Mouse (Mus musculus): Measurements from ENCODE around the gene Slc9a9.
A peak's percentile ranks its signal among the peaks of the same experiment; 100 is the strongest.

Gene Slc9a9

GRCm38 (mm10) chr9:95194158-95194557 lies 524.4 kb downstream of the Slc9a9 start:
- DNase-seq (ENCODE audit: inconsistent ontology term): peak; percentile 48

- DNase-seq (ENCODE audit: inconsistent ontology term): peak; percentile 66
Measured at GRCm38 (mm10) chr9:95207661-95208060, 538.0 kb downstream of the Slc9a9 start.

GRCm38 (mm10) chr9:95208681-95209080 lies 539.0 kb downstream of the Slc9a9 start:
- no peak for DNase-seq (ENCODE audit: inconsistent ontology term)

- DNase-seq (ENCODE audit: inconsistent ontology term): no peak
Measured at GRCm38 (mm10) chr9:95220009-95220408, 550.3 kb downstream of the Slc9a9 start.

- no peak for DNase-seq (ENCODE audit: inconsistent ontology term)
Measured at GRCm38 (mm10) chr9:95221310-95221709, 551.6 kb downstream of the Slc9a9 start.

GRCm38 (mm10) chr9:95226986-95227385 lies 557.3 kb downstream of the Slc9a9 start:
- no peak for DNase-seq (ENCODE audit: inconsistent ontology term)

GRCm38 (mm10) chr9:95228123-95228522 lies 558.4 kb downstream of the Slc9a9 start:
- no peak for DNase-seq (ENCODE audit: inconsistent ontology term)

- DNase-seq (ENCODE audit: inconsistent ontology term): no peak
Measured at GRCm38 (mm10) chr9:95229147-95229546, 559.4 kb downstream of the Slc9a9 start.

- no peak for DNase-seq (ENCODE audit: inconsistent ontology term)
Measured at GRCm38 (mm10) chr9:95239900-95240299, 570.2 kb downstream of the Slc9a9 start.

GRCm38 (mm10) chr9:95242628-95243195 lies 573.0 kb downstream of the Slc9a9 start:
- DNase-seq (ENCODE audit: inconsistent ontology term): no peak

GRCm38 (mm10) chr9:95254162-95254561 lies 584.5 kb downstream of the Slc9a9 start:
- DNase-seq (ENCODE audit: inconsistent ontology term): no peak

- no peak for DNase-seq (ENCODE audit: inconsistent ontology term)
Measured at GRCm38 (mm10) chr9:95255844-95256243, 586.1 kb downstream of the Slc9a9 start.

GRCm38 (mm10) chr9:95256680-95257316 lies 587.1 kb downstream of the Slc9a9 start:
- no peak for DNase-seq (ENCODE audit: inconsistent ontology term)

- DNase-seq (ENCODE audit: inconsistent ontology term): no peak
Measured at GRCm38 (mm10) chr9:95262851-95263250, 593.1 kb downstream of the Slc9a9 start.

GRCm38 (mm10) chr9:95263867-95264509 lies 594.3 kb downstream of the Slc9a9 start:
- DNase-seq (ENCODE audit: inconsistent ontology term): no peak

GRCm38 (mm10) chr9:95266179-95266578 lies 596.5 kb downstream of the Slc9a9 start:
- peak; percentile 81 for DNase-seq (ENCODE audit: inconsistent ontology term)

GRCm38 (mm10) chr9:95266924-95267323 lies 597.2 kb downstream of the Slc9a9 start:
- no peak for DNase-seq (ENCODE audit: inconsistent ontology term)

GRCm38 (mm10) chr9:95279590-95280344 lies 610.1 kb downstream of the Slc9a9 start:
- DNase-seq (ENCODE audit: inconsistent ontology term): peak; percentile 43
